Mouse (Mus musculus) spleen, adult 2 months (tissue): Measurements from ENCODE around the gene Lekr1. TPM values are rescaled to one million over a fixed set of nuclear protein-coding genes. Genes with fewer than 3 reads are reported as not detected.

Experiments used
- DNase-seq, 2 experiments: peaks; one replicate each; pipeline versions ENCODE4 v3.0.0 to v3.0.0-alpha.2; 2012 to 2021; ENCODE audit warnings: low spot score in 2 of 2, low read depth in 1 of 2
- H3K27ac ChIP-seq: fragments of 200-500 bp; 2 replicates; pipeline ENCODE4 v1.5.1; 2012; ENCODE audit warnings: low read length, inconsistent platforms; ENCODE audit not compliant: insufficient read depth
- H3K27me3 ChIP-seq: fragments of 200-500 bp; 2 replicates; pipeline ENCODE4 v1.6.1; 2012; ENCODE audit warnings: mild to moderate bottlenecking, moderate library complexity, low read length, inconsistent platforms; ENCODE audit not compliant: control insufficient read depth, insufficient read depth
- H3K36me3 ChIP-seq: fragments of 200-500 bp; 2 replicates; pipeline ENCODE4 v1.6.1; 2012; ENCODE audit warnings: mild to moderate bottlenecking, low read length, inconsistent platforms; ENCODE audit not compliant: control insufficient read depth, insufficient read depth
- H3K4me1 ChIP-seq: fragments of 200-500 bp; 2 replicates; pipeline ENCODE4 v1.6.1; 2011; ENCODE audit warnings: inconsistent platforms; ENCODE audit not compliant: control insufficient read depth, insufficient read depth, insufficient read length
- H3K4me3 ChIP-seq: fragments of 200-500 bp; 2 replicates; pipeline ENCODE4 v1.5.1; 2011; ENCODE audit warnings: mild to moderate bottlenecking, inconsistent platforms; ENCODE audit not compliant: insufficient read depth, insufficient read length; ENCODE audit errors: extremely low read depth
- CTCF ChIP-seq: fragments of 200-500 bp; IDR thresholded peaks from 2 replicates; pipeline ENCODE4 v1.5.1; 2011; ENCODE audit warnings: mild to moderate bottlenecking, inconsistent platforms; ENCODE audit not compliant: insufficient read depth, insufficient read length, insufficient replicate concordance; ENCODE audit errors: extremely low read depth
- POLR2A ChIP-seq: fragments of 200-500 bp; IDR thresholded peaks from 2 replicates; pipeline ENCODE4 v1.6.1; 2011; ENCODE audit warnings: low read depth, low read length, inconsistent platforms
- WGBS: fragments of 180-500 bp; shearing (Covaris S2); methylation state at CpG from one replicate; pipeline ENCODE4 v1.1.7; 2018; 5-methylcytosine and 5-hydroxymethylcytosine counted together
- polyA plus RNA-seq: library from polyadenylated mRNA; depleted of rRNA; stranded (reverse); fragments of >200 nt; gene quantifications from 2 replicates; pipeline ENCODE4 v1.2.3, GENCODE M21; 2012

Gene Lekr1
- polyA plus RNA-seq, 1 experiment, result 0.20 TPM

DNA sequence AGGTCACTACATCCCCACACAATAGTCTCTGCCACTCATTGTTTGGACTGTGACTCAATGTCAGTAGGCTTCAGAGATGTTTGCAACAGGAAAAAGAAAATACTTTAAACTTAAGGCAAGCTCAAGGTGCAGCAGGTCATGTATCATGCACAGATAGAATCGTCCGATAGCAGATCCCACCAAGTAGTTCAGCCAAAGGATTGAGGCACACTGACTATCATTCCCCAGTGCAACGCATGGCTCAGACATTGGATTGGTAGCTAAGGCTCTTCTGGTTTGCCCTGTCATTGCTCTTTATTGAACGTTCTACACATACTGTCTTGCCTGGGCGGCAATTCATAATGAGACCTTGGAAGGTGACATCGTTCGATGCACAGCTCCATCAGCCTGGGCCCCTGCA lies 9.6 kb upstream of the Lekr1 start:
- no peak for DNase-seq
- peaks cover 6% of the 10 kb centered on the region; the same call in 1 of the 2 replicates for H3K27me3 ChIP-seq
- 90% methylated on average over 7 of the region's 7 CpGs for WGBS

DNA sequence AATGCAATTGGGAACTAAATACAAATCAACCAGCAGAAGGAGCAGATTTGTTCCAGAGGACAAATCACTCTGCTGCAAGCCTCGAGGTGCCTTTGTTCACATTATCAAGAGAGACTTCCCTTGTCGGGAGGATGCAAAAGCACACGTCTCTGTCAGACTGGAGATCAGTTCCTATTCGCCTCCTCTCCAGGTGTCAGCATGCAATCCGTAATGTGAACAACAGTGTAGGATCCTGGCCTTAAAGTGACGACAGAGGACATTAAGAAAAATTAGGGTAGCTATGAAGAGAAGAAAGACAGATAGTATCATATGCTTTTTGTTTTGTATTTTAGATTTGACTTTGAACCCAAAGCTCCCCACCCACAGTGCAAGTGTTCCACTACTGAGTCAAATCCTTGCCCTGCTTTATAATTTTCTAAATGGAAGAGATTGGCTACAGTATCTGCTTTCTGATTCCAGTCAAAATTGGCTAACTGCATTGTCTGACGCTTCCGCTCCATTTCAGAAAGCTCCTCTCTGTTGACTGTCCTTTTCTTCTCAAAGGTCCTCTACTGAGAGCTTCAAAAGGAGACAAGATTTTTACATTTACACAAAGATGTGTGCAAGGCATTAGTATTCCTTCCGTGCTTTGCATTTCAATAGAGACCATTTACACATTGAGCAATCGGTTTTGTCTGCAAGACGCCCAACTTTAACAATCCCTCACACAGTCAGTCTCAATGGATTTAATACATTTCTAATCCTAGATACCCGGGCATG lies 8.9 kb upstream of the Lekr1 start:
- DNase-seq, result no peak
- H3K4me3 ChIP-seq, result no peak overlapping the region
- no peaks in the 10 kb centered on the region; the same call in 1 of the 2 replicates for H3K4me1 ChIP-seq
- no peak overlapping the region for H3K27ac ChIP-seq
- no peak for TF ChIP-seq POLR2A
- no peak for TF ChIP-seq CTCF
- H3K27me3 ChIP-seq, result peaks cover 6% of the 10 kb centered on the region; the same call in 1 of the 2 replicates
- H3K36me3 ChIP-seq, result no peaks in the 10 kb centered on the region
- WGBS, result 64% methylated on average over 12 of the region's 12 CpGs

More for the DNA sequence above, 9.6 kb upstream of the Lekr1 start:
- no peaks in the 10 kb centered on the region for H3K36me3 ChIP-seq
- no peaks in the 10 kb centered on the region; the same call in 1 of the 2 replicates for H3K4me1 ChIP-seq
- TF ChIP-seq CTCF (no peak), POLR2A (no peak)
- H3K27ac ChIP-seq, result no peak overlapping the region
- no peak overlapping the region for H3K4me3 ChIP-seq

DNA sequence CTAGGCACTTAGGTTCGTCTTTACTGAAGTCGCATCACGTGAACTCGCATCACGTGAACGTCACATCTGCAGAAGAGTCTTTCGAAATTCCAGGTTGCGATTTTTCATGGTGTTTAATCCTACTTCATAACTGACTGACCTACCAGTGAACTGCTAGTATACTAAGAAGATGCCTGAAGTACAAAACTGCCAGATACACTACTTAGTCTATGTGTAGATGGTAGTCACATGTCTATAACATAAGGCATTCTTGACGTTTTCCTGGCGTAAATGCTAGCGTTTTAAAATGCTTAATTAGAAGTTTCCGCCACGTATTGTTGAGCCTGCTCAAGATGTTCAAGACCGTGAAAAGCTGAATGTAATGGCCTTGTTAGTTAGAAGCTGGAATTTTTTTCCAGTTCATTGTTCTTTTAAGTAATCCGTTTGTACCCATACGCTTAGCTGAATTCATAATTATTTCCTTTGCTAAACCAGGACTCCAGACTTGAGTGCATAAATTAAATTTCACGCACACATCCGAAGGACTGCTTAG lies 7.9 kb upstream of the Lekr1 start:
- Histone ChIP-seq H3K36me3 (no peaks in the 10 kb centered on the region), H3K27ac (no peak overlapping the region), H3K4me1 (no peaks in the 10 kb centered on the region; the same call in 1 of the 2 replicates), H3K27me3 (peaks cover 6% of the 10 kb centered on the region; the same call in 1 of the 2 replicates), H3K4me3 (no peak overlapping the region)
- 44% methylated on average over 18 of the region's 18 CpGs for WGBS
- TF ChIP-seq CTCF, result no peak
- no peak for TF ChIP-seq POLR2A
- DNase-seq, result no peak

DNA sequence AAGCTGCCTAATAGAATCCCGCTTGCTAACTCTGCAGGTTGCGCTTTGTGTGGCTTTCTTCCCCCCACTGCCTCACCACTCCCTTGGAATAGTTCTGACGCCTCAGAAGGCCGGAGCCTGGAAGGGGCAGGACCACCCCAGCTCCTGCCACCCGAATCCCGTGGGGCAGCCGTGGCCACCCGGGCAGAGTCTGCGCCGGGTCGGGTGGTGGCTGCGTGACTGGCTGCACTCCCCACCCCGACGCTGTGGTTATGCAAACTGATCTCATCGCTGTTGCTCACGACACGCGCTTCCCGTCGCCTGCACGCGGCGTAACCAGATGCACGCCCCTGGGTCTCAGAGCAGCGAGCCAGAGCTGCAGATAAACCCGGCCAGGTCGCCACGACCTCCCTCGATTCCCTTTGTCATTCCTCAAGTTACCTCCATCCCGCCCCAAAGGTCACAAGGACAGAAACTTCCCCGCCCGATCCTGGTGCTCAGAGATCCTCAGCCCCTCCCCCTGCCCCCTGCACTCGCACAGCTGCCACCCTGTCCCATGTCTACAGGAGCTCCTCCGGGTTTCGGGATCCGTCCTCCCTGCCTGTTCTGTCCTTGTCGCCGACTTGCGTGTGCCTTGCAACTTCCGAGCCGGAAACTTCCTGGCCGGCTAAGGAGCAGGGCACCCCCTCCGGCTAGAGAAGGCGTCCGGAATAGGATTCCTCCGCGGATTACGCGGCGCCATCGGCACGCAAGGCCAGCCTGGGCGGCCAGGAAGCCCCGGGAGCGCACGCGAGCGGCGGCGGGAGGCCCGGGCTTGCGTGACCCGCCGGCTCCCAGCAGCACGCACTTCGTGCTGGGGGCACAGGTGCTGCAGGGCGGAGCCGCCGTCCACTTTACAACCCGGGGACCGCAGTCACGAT lies 7.1 kb upstream of the Lekr1 start:
- DNase-seq, result peak; percentile 62 to 66
- peaks cover 6% of the 10 kb centered on the region; the same call in 1 of the 2 replicates for H3K27me3 ChIP-seq
- TF ChIP-seq POLR2A (no peak), CTCF (no peak)
- no peaks in the 10 kb centered on the region; the same call in 1 of the 2 replicates for H3K4me1 ChIP-seq
- WGBS, result under 1% methylated on average over 72 of the region's 72 CpGs
- H3K36me3 ChIP-seq, result no peaks in the 10 kb centered on the region
- peak overlapping the region; percentile 79 for H3K4me3 ChIP-seq
- H3K27ac ChIP-seq, result peak overlapping the region; percentile 33; the same call in 1 of the 2 replicates

DNA sequence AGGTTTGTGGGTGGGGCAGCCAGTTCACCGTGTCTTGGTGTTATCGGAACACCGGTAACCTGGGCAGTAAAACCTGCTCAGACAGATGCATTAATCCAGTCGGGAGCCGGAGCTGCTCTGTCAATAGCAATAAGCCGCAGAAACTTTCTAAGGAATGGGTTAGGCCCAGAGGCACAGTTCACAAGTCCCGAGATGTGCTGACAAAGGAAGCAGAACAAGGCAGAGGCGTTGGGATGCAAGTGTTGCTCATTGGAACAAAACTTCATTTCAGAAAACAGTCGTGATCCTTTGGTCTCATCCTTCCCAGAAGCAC lies 6.5 kb upstream of the Lekr1 start:
- TF ChIP-seq POLR2A (no peak), CTCF (no peak)
- Histone ChIP-seq H3K36me3 (no peaks in the 10 kb centered on the region), H3K4me3 (peak overlapping the region; percentile 79), H3K27me3 (peaks cover 6% of the 10 kb centered on the region; the same call in 1 of the 2 replicates), H3K4me1 (no peaks in the 10 kb centered on the region; the same call in 1 of the 2 replicates), H3K27ac (peak overlapping the region; percentile 33; the same call in 1 of the 2 replicates)
- 5% methylated on average over 9 of the region's 9 CpGs for WGBS
- DNase-seq, result no peak

DNA sequence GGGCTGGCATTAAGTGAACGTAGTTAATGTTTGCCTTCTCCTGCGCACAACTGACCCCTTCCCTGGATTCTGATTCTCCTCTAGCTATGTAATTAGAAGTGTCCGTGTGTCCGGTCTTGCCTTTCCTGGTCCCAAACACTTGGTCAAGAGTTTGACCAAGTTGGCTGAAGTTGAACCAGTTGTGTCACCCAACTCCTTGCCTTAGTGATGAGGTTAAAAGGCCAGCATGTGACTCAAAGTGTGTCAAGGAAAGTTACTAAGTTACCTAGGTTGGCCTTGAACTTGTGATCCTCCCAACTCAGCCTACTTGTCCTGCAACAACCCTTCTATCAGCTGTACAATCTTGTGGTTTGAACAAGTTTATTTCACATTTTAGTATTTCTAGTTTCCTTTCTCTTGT lies 5.7 kb upstream of the Lekr1 start:
- H3K27ac ChIP-seq, result no peak overlapping the region
- WGBS, result 95% methylated on average over 4 of the region's 4 CpGs
- DNase-seq, result no peak
- H3K27me3 ChIP-seq, result peaks cover 6% of the 10 kb centered on the region; the same call in 1 of the 2 replicates
- no peaks in the 10 kb centered on the region; the same call in 1 of the 2 replicates for H3K4me1 ChIP-seq
- no peak for TF ChIP-seq POLR2A
- TF ChIP-seq CTCF, result no peak
- H3K36me3 ChIP-seq, result no peaks in the 10 kb centered on the region
- no peak overlapping the region for H3K4me3 ChIP-seq
